Mouse (Mus musculus) midbrain, postnatal 0 days (tissue): ENCODE results near the gene Npvf. TPM values are rescaled to one million over a fixed set of nuclear protein-coding genes. Genes with fewer than 3 reads are reported as not detected.

Source experiments
- ATAC-seq: fragments of 200-750 bp; cut with Nextera tagmentation; 2 replicates; pipeline ENCODE4 v1.8.0; 2017; ENCODE audit warnings: moderate number of reproducible peaks, mild to moderate bottlenecking, moderate TSS enrichment, moderate library complexity; ENCODE audit not compliant: low FRiP score
- DNase-seq: peaks from one replicate; pipeline ENCODE4 v3.0.0-alpha.2; 2015; ENCODE audit warnings: low spot score
- H3K27ac ChIP-seq: fragments of 300-500 bp; sonication (generic); 2 replicates; pipeline ENCODE4 v1.5.1; 2014; ENCODE audit warnings: low read depth, mild to moderate bottlenecking, low read length, mixed read lengths
- H3K27me3 ChIP-seq: fragments of 300-500 bp; sonication (generic); 2 replicates; pipeline ENCODE4 v1.6.1; 2014; ENCODE audit warnings: low read length, control low read depth, mixed read lengths; ENCODE audit not compliant: insufficient read depth
- H3K36me3 ChIP-seq: fragments of 300-500 bp; sonication (generic); 2 replicates; pipeline ENCODE4 v1.6.1; 2014; ENCODE audit warnings: low read length, control low read depth, mixed read lengths; ENCODE audit not compliant: insufficient read depth
- H3K4me1 ChIP-seq: fragments of 300-500 bp; sonication (generic); 2 replicates; pipeline ENCODE4 v1.6.1; 2014; ENCODE audit warnings: mild to moderate bottlenecking, control low read depth, antibody characterized with exemption, low read length, mixed read lengths; ENCODE audit not compliant: insufficient read depth
- H3K4me2 ChIP-seq: fragments of 300-500 bp; sonication (generic); 2 replicates; pipeline ENCODE4 v1.6.1; 2014; ENCODE audit warnings: low read depth, mild to moderate bottlenecking, low read length, mixed read lengths; ENCODE audit not compliant: poor library complexity, severe bottlenecking
- H3K4me3 ChIP-seq: fragments of 300-500 bp; sonication (generic); 2 replicates; pipeline ENCODE4 v1.5.1; 2014; ENCODE audit warnings: low read depth, mild to moderate bottlenecking, low read length, moderate library complexity
- H3K9ac ChIP-seq: fragments of 300-500 bp; sonication (generic); replicated peaks from 2 replicates; pipeline ENCODE4 v1.6.1; 2014; ENCODE audit warnings: mild to moderate bottlenecking, low read length, moderate library complexity, mixed read lengths; ENCODE audit not compliant: poor library complexity, severe bottlenecking
- H3K9me3 ChIP-seq: fragments of 300-500 bp; sonication (generic); 2 replicates; pipeline ENCODE4 v1.6.1; 2016; ENCODE audit warnings: low read length, control low read depth
- CTCF ChIP-seq: IDR thresholded peaks from 2 replicates; pipeline ENCODE4 v1.5.1; 2016; ENCODE audit warnings: antibody characterized with exemption, mild to moderate bottlenecking
- WGBS: fragments of 180-500 bp; shearing (Covaris S2); extraction: QIAGEN DNeasy Blood & Tissue Kit; methylation state at CpG from one replicate; pipeline ENCODE4 v1.1.7; 2014; 5-methylcytosine and 5-hydroxymethylcytosine counted together
- polyA plus RNA-seq: library from polyadenylated mRNA; unstranded; fragments of >200 nt; fragmentation: Nextera tagmentation; extraction: Ambion mirVana; gene quantifications from 2 replicates; pipeline ENCODE4 v1.2.1, GENCODE M21; 2015
- total RNA-seq: library from RNA; depleted of rRNA; stranded (reverse); fragments of >200 nt; gene quantifications from 2 replicates; pipeline ENCODE4 v1.2.3, GENCODE M21; 2014; rRNA removed

Npvf gene
- not detected in 2 replicates for total RNA-seq
- 2.1 and 3.3 TPM in 2 replicates for polyA plus RNA-seq

DNA sequence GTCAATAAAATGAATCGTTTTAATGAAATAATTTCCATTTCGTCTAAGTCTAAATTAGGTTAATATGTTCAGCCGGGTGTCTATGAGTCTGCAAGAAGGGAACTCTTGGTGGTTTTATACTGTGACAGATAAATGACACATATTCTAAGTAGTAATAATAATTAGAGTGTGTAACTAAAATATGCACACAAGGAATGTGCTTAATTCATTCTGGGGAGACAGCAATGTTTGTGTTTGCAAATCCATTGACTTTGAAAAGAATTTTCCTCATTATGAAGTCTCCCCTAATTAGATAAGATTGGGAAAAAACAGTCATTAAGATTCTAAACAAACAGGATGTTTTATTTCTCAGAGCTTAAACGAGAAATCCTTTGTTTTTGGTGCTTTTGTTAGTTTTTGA, at the start of gene Npvf:
TSS of gene Npvf (minus strand) at position 84 of the 400 bp plus-strand sequence.
- no peaks in the 10 kb centered on the region for H3K4me1 ChIP-seq
- DNase-seq, result no peak
- TF ChIP-seq CTCF, result no peak
- no peak within 1 kb of the TSS for H3K9ac ChIP-seq
- no peak within 1 kb of the TSS for H3K27ac ChIP-seq
- 66% methylated on average over 4 of the region's 4 CpGs for WGBS
- ATAC-seq, result no peak
- no peaks in the 10 kb centered on the region for H3K9me3 ChIP-seq
- no peak within 1 kb of the TSS for H3K4me3 ChIP-seq
- no peak within 1 kb of the TSS for H3K4me2 ChIP-seq
- H3K36me3 ChIP-seq, result no peaks in the 10 kb centered on the region
- H3K27me3 ChIP-seq, result no peaks in the 10 kb centered on the region

GRCm38 (mm10) chr6:50689121-50689815, 35.0 kb upstream of the Npvf start:
- no peak overlapping the region for H3K9ac ChIP-seq
- no peaks in the 10 kb centered on the region for H3K4me1 ChIP-seq
- 36% methylated on average over 15 of the region's 15 CpGs for WGBS
- ATAC-seq (peak; percentile 85), DNase-seq (peak; percentile 93)
- TF ChIP-seq CTCF, result no peak
- H3K4me3 ChIP-seq, result no peak overlapping the region
- H3K36me3 ChIP-seq, result no peaks in the 10 kb centered on the region
- no peaks in the 10 kb centered on the region for H3K9me3 ChIP-seq
- no peaks in the 10 kb centered on the region for H3K27me3 ChIP-seq
- H3K27ac ChIP-seq, result peak overlapping the region; percentile 44; the same call in 1 of the 2 replicates
- H3K4me2 ChIP-seq, result no peak overlapping the region

DNA sequence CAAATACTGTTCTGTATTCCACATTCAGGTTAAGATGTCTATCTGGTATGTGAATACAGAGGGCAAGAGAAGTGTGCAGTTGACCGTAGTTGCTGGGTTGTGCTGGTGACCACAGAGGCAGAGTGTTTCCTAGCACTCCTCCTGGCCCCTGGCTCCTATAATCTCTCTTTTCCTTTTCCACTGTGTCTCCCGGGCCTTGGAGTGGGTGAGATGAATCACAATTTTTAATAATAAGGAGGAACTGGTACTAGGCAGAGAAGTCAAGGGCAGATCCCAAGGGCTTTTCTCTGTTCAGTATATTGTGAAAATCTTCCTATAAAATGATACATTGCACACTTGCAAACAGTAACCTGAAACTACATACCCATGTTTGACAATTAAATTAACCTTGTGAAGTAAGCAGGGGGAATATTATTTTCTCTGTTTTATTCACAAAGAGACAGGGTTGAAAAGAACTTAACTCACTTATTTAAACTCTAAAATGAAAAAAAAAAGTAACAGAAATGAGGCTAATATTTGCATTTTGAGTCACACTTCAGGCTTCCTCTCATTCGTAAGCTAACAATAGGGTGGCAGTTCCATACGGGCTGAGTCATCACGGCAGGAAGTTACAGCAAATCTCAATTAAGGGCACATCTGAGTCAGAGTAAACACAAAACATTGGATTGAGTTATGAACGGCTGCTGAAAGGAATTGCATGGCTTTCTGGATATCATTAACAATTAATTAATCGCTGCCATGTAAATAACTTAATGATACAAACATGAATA, 30.6 kb upstream of the Npvf start:
- Histone ChIP-seq H3K27me3 (no peaks in the 10 kb centered on the region), H3K4me1 (0 out of 2 replicates have a peak, but pooled peaks cover 5% of the 10 kb centered on the region), H3K9me3 (no peaks in the 10 kb centered on the region), H3K9ac (no peak overlapping the region), H3K27ac (no peak overlapping the region), H3K4me2 (no peak overlapping the region), H3K36me3 (no peaks in the 10 kb centered on the region), H3K4me3 (no peak overlapping the region)
- DNase-seq (no peak), ATAC-seq (no peak)
- TF ChIP-seq CTCF, result no peak
- 62% methylated on average over 7 of the region's 7 CpGs for WGBS

- Histone ChIP-seq H3K27ac (no peak overlapping the region), H3K36me3 (no peaks in the 10 kb centered on the region), H3K9ac (no peak overlapping the region), H3K27me3 (no peaks in the 10 kb centered on the region), H3K4me3 (no peak overlapping the region), H3K4me1 (0 out of 2 replicates have a peak, but pooled peaks cover 5% of the 10 kb centered on the region), H3K4me2 (no peak overlapping the region), H3K9me3 (no peaks in the 10 kb centered on the region)
- DNase-seq (no peak), ATAC-seq (no peak)
- no peak for TF ChIP-seq CTCF
- WGBS, result 45% methylated on average over 5 of the region's 5 CpGs
These were observed 27.3 kb upstream of the Npvf start for GRCm38 (mm10) chr6:50681491-50681890.

DNA sequence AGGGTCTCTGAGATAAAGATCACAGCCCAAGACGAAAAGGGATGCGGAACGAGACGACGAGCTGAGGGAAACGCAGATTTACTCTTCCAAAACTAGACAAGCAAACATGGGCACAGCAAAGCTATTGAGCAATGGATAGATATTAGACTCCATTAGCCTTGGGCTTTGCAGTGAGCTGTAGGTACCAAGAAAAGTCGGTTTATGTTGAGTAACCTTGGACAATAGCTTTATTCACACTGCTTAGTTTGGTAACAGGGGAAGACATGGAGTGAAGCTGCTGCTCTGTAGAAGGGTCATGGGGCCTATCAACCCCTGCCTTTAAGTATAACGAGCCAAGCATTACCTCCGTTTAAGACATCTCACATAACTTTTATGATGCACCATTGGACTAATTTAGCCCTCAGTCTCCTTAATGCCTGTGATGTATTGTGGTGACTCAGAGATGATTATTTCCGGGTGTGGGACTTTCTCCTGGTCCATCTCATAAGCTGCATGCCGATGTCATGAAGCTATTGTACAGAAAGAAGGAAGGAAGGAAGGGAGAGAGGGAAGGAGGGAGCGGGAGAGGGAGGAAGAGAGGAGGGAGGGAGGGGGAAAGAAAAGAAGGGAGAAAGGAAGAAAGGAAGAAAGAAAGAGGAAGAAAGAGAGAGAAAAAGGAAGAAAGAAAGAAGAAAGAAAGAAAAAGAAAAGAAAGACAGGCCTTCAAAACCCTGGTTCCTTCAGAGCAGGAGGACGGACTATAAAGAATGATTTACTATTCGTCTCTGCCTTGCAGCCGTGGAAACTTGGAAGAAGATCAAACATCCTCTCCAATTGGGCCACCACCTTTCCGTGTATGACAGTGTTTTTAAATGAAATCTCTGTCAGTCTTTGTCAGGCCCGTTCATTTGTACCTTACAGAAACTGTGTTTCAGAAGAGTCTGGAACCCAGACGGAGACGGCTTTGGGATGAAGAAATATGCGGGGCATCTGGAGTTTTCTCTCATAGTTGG, 26.3 kb upstream of the Npvf start:
- no peaks in the 10 kb centered on the region for H3K27me3 ChIP-seq
- no peak overlapping the region for H3K4me3 ChIP-seq
- no peak for TF ChIP-seq CTCF
- H3K27ac ChIP-seq, result no peak overlapping the region
- H3K36me3 ChIP-seq, result no peaks in the 10 kb centered on the region
- H3K9ac ChIP-seq, result no peak overlapping the region
- DNase-seq, result peak; percentile 22
- 0 out of 2 replicates have a peak, but pooled peaks cover 5% of the 10 kb centered on the region for H3K4me1 ChIP-seq
- WGBS, result 58% methylated on average over 20 of the region's 20 CpGs
- H3K9me3 ChIP-seq, result no peaks in the 10 kb centered on the region
- no peak overlapping the region for H3K4me2 ChIP-seq
- no peak for ATAC-seq
